ENCODE assay signal across 8 mouse cellular contexts in genomic region chr3:94837183-94837890, GRCm38 (mm10). TPM values are rescaled to one million over a fixed set of nuclear protein-coding genes. Genes with fewer than 3 reads are reported as not detected.
A peak's percentile ranks its signal among the peaks of the same experiment; 100 is the strongest.
DNase-seq lines count a peak whose midpoint lies in the region; ATAC-seq lines count a peak whose summit lies in the region.

Gene Pogz (plus strand): TSS chr3:94837567.

- H3K4me1 ChIP-seq in lung, embryonic 16.5 days (replicated peaks; ENCODE audit: control insufficient read depth, insufficient read depth, low read length), result peaks cover 22% of the 10 kb centered on the region

- H3K9ac ChIP-seq in lung, embryonic 16.5 days (ENCODE audit: low read length), result peak within 1 kb of the TSS; percentile 89

- peak within 1 kb of the TSS; percentile 69 for H3K4me2 ChIP-seq in lung, embryonic 16.5 days (ENCODE audit: low read depth, low read length)

- H3K27ac ChIP-seq in lung, embryonic 16.5 days (ENCODE audit: low read length), result peak within 1 kb of the TSS; percentile 98

- H3K27me3 ChIP-seq in lung, embryonic 16.5 days (ENCODE audit: control insufficient read depth, insufficient read depth, low read depth, low read length), result no peaks in the 10 kb centered on the region

- ATAC-seq in hematopoietic stem cell, adult 5-6 weeks (replicated peaks in 1 of 2; ENCODE audit: insufficient read depth in 1 of 2, low FRiP score in 2 of 2, low TSS enrichment in 1 of 2, low read depth in 1 of 2, poor library complexity in 2 of 2, severe bottlenecking in 2 of 2), result peak; percentile 93 to 95
- peak; percentile 95 for ATAC-seq in lung, embryonic 16.5 days (ENCODE audit: low read depth)

- peak; percentile 100 for DNase-seq in MEL-GATA-1-ER (ENCODE audit: extremely low read depth, low read depth)
- peak; percentile 94 for DNase-seq in cerebellum, adult 8-10 months
- peak; percentile 97 for DNase-seq in forelimb bud, embryonic 11.5 days (ENCODE audit: low read depth, low spot score)
- peak; percentile 95 for DNase-seq in layer of hippocampus, adult 9-10 months (ENCODE audit: low spot score)
- peak; percentile 76 for DNase-seq in ovary, postnatal 10 days (ENCODE audit: low spot score)
- DNase-seq in thymus, postnatal 10 days (ENCODE audit: low spot score in 2 of 2), result peak; percentile 94 to 96

- H3K9me3 ChIP-seq in lung, embryonic 16.5 days (ENCODE audit: control insufficient read depth, low read length), result no peaks in the 10 kb centered on the region

- H3K36me3 ChIP-seq in lung, embryonic 16.5 days (ENCODE audit: control insufficient read depth, insufficient read depth, low read length), result no peaks in the 10 kb centered on the region

- peak within 1 kb of the TSS; percentile 78 for H3K4me3 ChIP-seq in lung, embryonic 16.5 days (ENCODE audit: low read length)

- WGBS in lung, embryonic 16.5 days, result 0% methylated on average over 38 of the region's 57 CpGs

RNA-seq across cellular contexts. Expression of gene Pogz, which starts in this region (rescaled TPM):
- total RNA-seq in hematopoietic stem cell, adult 5-6 weeks (2017), result 25.1 and 26.9 TPM in 2 replicates
- polyA plus RNA-seq in lung, embryonic 16.5 days (2015; fragmentation: Nextera tagmentation; extraction: Ambion mirVana), result 14.6 and 16.9 TPM in 2 replicates

Comparison
In these comparisons a context has a peak if more than half of its experiments do, and no peak if none do; other contexts are left out.
1. Peak in every context shown above with its lines: DNase-seq, ATAC-seq, H3K4me3 ChIP-seq and H3K27ac ChIP-seq.